Mouse (Mus musculus) G1E (cell line): ENCODE measurements around the gene Afap1l2. TPM values are rescaled to one million over a fixed set of nuclear protein-coding genes. Genes with fewer than 3 reads are reported as not detected.

Experiments used
- ATAC-seq: 2 replicates; pipeline ENCODE4 v1.8.0; 2016; ENCODE audit warnings: mild to moderate bottlenecking; ENCODE audit not compliant: insufficient number of reproducible peaks, poor library complexity, low FRiP score, severe bottlenecking; ENCODE audit errors: extremely low read depth
- DNase-seq: peaks from one replicate; pipeline ENCODE4 v3.0.0; 2012; ENCODE audit warnings: low spot score
- H3K27me3 ChIP-seq: 2 replicates; pipeline ENCODE4 v1.6.1; 2012; ENCODE audit warnings: mild to moderate bottlenecking, low read length, inconsistent platforms; ENCODE audit not compliant: insufficient read depth
- H3K36me3 ChIP-seq: replicated peaks from 2 replicates; pipeline ENCODE3; 2012; ENCODE audit warnings: mild to moderate bottlenecking, inconsistent platforms
- H3K4me1 ChIP-seq: 2 replicates; pipeline ENCODE4 v1.6.1; 2012; ENCODE audit warnings: low read depth, low read length, inconsistent platforms, mixed read lengths; ENCODE audit not compliant: insufficient read depth
- H3K4me3 ChIP-seq: 2 replicates; pipeline ENCODE4 v1.5.1; 2012; ENCODE audit warnings: low read depth, mild to moderate bottlenecking, inconsistent platforms, low read length, moderate library complexity, mixed read lengths
- H3K9me3 ChIP-seq: replicated peaks from 2 replicates; pipeline ENCODE4 v1.6.1; 2012; ENCODE audit warnings: inconsistent platforms
- CTCF ChIP-seq: IDR thresholded peaks from 2 replicates; pipeline ENCODE4 v1.5.1; 2012; ENCODE audit warnings: low read depth, low read length, inconsistent platforms, mixed read lengths
- GATA1 ChIP-seq: IDR thresholded peaks from 2 replicates; pipeline ENCODE4 v1.6.1; 2012; ENCODE audit warnings: borderline replicate concordance, low read length, inconsistent platforms, mixed read lengths
- GATA2 ChIP-seq: IDR thresholded peaks from 2 replicates; pipeline ENCODE4 v1.6.1; 2012; ENCODE audit warnings: low read depth, low read length, inconsistent platforms, borderline replicate concordance
- POLR2AphosphoS5 ChIP-seq: IDR thresholded peaks from 2 replicates; pipeline ENCODE4 v1.6.1; 2012; ENCODE audit warnings: low read depth, low read length, inconsistent platforms; ENCODE audit not compliant: insufficient replicate concordance
- TAL1 ChIP-seq: conservative IDR thresholded peaks from 2 replicates; pipeline ENCODE4 v1.6.1; 2012; ENCODE audit warnings: low read depth, low read length, inconsistent platforms, mixed read lengths
- polyA plus RNA-seq: library from polyadenylated mRNA; stranded (reverse); fragments of >175 nt; gene quantifications from 2 replicates; pipeline ENCODE4 v1.2.3, GENCODE M21; 2012
- total RNA-seq, 2 experiments: library from RNA; stranded (forward) in 1 of 2; stranded (reverse) in 1 of 2; fragments of 200-1000 nt in 1 of 2; fragments of >200 nt in 1 of 2; fragmentation: Nextera tagmentation in 1 of 2; gene quantifications; 2 replicates each; pipeline ENCODE4 v1.2.3; 2014 to 2017

Afap1l2 gene
- total and polyA plus RNA-seq, 3 experiments, result 0.11 TPM; not detected in 2

DNA sequence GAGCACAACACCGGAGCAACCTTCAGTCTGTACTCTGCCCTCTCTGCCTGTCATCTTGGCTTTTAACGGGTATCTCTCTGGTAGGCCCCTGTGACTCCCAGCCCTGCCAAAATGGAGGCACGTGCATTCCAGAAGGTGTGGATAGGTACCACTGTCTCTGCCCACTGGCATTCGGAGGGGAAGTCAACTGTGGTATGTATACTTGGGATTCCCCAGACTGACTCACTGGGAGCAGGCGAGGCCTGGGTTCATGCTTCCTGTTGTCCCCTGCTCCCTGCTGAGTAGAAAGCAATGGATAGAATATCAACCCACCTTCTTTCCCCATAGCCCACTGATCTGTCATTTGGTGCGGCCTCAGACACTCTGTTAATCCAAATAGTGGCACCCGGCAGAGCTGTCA lies 102.6 kb downstream of the Afap1l2 start:
- Histone ChIP-seq H3K36me3 (no peaks in the 10 kb centered on the region), H3K9me3 (no peaks in the 10 kb centered on the region), H3K4me3 (no peak overlapping the region), H3K27me3 (peaks cover 27% of the 10 kb centered on the region; the same call in 1 of the 2 replicates), H3K4me1 (no peaks in the 10 kb centered on the region)
- no peak for TF ChIP-seq POLR2AphosphoS5
- no peak for TF ChIP-seq TAL1
- TF ChIP-seq GATA1, result no peak
- no peak for TF ChIP-seq GATA2
- TF ChIP-seq CTCF, result no peak
- no peak for DNase-seq
- no peak for ATAC-seq

DNA sequence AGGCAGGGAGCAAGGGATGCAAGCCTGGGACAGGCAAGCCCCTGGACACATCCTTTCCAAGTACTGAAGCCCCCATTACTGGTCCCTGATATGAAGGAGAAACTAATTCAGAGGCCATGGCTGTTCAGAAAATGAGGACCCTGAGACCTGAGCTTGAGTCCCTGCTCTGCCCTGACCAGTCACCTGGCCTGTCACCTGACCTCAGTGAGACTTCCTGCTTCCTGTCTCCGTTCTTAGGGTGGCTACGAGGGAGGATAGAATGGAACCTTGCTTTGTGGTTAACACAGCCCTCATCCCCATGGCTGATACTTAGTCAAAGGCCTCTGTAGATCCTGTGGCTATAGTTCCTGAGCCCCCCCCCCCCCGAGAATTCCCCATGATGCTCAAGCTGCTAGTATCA lies 103.9 kb downstream of the Afap1l2 start:
- H3K36me3 ChIP-seq, result no peaks in the 10 kb centered on the region
- DNase-seq, result no peak
- H3K27me3 ChIP-seq, result peaks cover 25% of the 10 kb centered on the region; the same call in 1 of the 2 replicates
- no peak for ATAC-seq
- no peaks in the 10 kb centered on the region for H3K9me3 ChIP-seq
- TF ChIP-seq POLR2AphosphoS5 (no peak), GATA2 (no peak), CTCF (no peak)
- H3K4me1 ChIP-seq, result no peaks in the 10 kb centered on the region
- H3K4me3 ChIP-seq, result no peak overlapping the region

DNA sequence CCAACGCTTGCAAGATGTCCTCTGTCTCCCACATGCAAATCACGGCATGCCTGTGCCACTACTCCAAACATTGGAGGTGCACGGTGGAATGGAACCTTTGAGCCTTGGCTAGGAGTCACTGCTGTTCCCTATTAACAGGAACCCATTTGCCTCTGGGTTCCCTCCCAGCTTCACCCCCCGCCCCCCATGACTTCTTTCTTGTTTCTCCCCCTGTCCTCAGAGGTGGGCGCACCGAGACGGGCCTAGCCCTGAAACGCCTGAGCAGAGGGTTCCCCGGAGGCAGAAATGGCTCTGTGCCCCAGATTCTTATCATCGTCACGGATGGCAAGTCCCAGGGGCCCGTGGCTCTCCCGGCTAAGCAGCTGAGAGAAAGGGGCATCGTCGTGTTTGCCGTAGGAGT lies 110.4 kb downstream of the Afap1l2 start:
- peaks cover 7% of the 10 kb centered on the region; the same call in 1 of the 2 replicates for H3K27me3 ChIP-seq
- no peaks in the 10 kb centered on the region for H3K4me1 ChIP-seq
- TF ChIP-seq POLR2AphosphoS5, result no peak
- TF ChIP-seq GATA1, result no peak
- no peak for TF ChIP-seq CTCF
- TF ChIP-seq GATA2, result no peak
- H3K4me3 ChIP-seq, result no peak overlapping the region
- no peaks in the 10 kb centered on the region for H3K36me3 ChIP-seq
- H3K9me3 ChIP-seq, result no peaks in the 10 kb centered on the region
- DNase-seq (no peak), ATAC-seq (no peak)

DNA sequence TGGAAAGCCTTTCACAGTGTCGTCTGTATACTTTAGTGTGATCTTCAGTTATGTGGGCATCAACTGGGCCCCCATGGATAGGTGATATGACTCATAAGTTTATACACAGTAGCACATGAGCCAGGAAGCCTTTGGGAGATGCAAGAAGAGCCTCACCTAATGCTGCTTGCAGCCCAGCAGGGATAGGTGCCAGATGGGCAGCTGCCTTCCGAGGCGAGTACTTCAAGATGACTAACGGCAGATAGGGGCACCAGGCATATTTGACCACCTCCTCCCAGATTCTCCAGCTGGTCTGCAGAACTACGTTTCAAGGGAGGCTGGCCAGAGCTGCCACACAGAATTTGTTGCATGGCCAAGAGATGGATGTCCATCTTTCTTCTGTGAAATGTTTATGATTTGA lies 114.7 kb downstream of the Afap1l2 start:
- Histone ChIP-seq H3K4me3 (no peak overlapping the region), H3K9me3 (no peaks in the 10 kb centered on the region)
- ATAC-seq, result no peak

DNA sequence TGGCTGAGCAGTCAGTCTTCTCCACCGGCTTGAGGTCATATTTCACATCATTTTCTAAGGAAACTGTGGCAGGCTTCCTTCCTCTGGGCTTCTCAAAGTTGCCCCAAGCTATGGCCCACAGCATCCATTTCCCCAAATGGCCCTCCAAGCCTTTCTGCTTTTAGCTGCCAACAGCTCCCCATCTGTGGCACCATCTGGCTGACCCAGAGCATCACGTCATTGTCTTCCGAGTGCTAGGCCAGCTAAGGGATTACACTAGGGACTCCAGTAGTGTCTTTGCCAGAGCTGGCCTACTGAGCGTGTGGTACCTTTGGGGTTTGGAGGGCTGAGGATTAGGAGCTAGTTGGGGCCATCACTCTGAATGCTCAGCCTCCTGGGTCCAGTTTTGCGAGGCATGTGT lies 115.4 kb downstream of the Afap1l2 start:
- DNase-seq, result no peak
- Histone ChIP-seq H3K27me3 (peaks cover 2% of the 10 kb centered on the region; the same call in 1 of the 2 replicates), H3K4me1 (0 out of 2 replicates have a peak, but pooled peaks cover 3% of the 10 kb centered on the region), H3K9me3 (no peaks in the 10 kb centered on the region), H3K36me3 (no peaks in the 10 kb centered on the region), H3K4me3 (no peak overlapping the region)
- TF ChIP-seq GATA2 (no peak), TAL1 (no peak), GATA1 (no peak), CTCF (no peak), POLR2AphosphoS5 (no peak)
- no peak for ATAC-seq

More for the DNA sequence above, 114.7 kb downstream of the Afap1l2 start:
- Histone ChIP-seq H3K27me3 (peaks cover 2% of the 10 kb centered on the region; the same call in 1 of the 2 replicates), H3K36me3 (no peaks in the 10 kb centered on the region), H3K4me1 (0 out of 2 replicates have a peak, but pooled peaks cover 3% of the 10 kb centered on the region)
- no peak for DNase-seq
- TF ChIP-seq CTCF (no peak), POLR2AphosphoS5 (no peak), GATA1 (no peak), GATA2 (no peak), TAL1 (no peak)

DNA sequence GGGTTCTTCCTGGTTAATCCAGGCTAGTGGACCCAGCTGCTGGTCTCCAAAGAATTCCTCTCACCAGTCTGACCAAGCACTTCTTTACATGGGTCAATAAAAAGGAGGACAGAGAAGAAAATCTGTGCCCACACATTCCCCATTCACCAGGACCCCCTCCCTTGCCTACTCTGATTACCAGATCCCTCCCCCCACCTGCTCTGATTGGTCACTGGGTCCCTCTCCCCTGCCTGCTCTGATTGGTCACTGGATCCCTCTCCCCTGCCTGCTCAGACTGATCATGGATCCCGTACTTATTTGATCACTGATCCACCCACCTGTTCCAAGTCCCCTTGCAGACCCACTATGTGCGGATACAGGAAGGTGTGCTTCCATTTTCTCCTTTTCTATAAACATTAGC lies 116.6 kb downstream of the Afap1l2 start:
- H3K4me3 ChIP-seq, result no peak overlapping the region
- peaks cover 2% of the 10 kb centered on the region; the same call in 1 of the 2 replicates for H3K27me3 ChIP-seq
- ATAC-seq (no peak), DNase-seq (no peak)
- no peaks in the 10 kb centered on the region for H3K9me3 ChIP-seq
- TF ChIP-seq POLR2AphosphoS5, result no peak
- no peak for TF ChIP-seq TAL1
- TF ChIP-seq CTCF, result no peak
- TF ChIP-seq GATA2, result no peak
- TF ChIP-seq GATA1, result no peak
- no peaks in the 10 kb centered on the region for H3K36me3 ChIP-seq
- H3K4me1 ChIP-seq, result 0 out of 2 replicates have a peak, but pooled peaks cover 3% of the 10 kb centered on the region

DNA sequence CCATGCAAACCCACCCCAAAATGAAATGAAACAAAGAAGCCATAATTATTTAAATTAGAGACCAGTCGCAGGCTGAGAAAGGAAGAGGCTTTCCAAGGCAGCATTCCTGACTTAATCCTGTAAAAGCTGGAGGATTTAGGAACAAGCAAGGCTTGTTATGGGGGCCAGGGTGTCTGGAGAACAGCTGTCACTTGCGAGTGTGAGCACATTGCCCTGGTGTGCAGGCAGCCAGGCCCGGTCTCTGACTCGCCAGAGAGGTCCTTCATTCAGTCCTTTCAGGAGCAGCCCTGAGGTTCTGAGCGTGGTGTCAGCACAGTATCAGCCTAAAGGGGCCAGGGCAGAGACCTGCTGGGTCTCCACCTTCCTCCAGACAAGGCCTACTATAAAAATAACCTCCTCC lies 119.4 kb downstream of the Afap1l2 start:
- Histone ChIP-seq H3K9me3 (no peaks in the 10 kb centered on the region), H3K4me1 (0 out of 2 replicates have a peak, but pooled peaks cover 3% of the 10 kb centered on the region), H3K36me3 (no peaks in the 10 kb centered on the region), H3K27me3 (peaks cover 7% of the 10 kb centered on the region), H3K4me3 (no peak overlapping the region)
- TF ChIP-seq CTCF, result no peak
- no peak for TF ChIP-seq GATA2
- TF ChIP-seq TAL1, result no peak
- TF ChIP-seq POLR2AphosphoS5, result no peak
- TF ChIP-seq GATA1, result no peak
- DNase-seq (no peak), ATAC-seq (no peak)
